Mouse (Mus musculus): ENCODE data around the gene Vmn1r214. TPM values are rescaled to one million over a fixed set of nuclear protein-coding genes. Genes with fewer than 3 reads are reported as not detected.

The Vmn1r214 gene
- polyA plus RNA-seq (2012; rRNA removed), result not detected in 2 replicates

GRCm38 (mm10) chr13:23030118-23030517, at the start of gene Vmn1r214:
TSS of gene Vmn1r214 (plus strand) at chr13:23030418.
- no peaks in the 10 kb centered on the region for H3K4me1 ChIP-seq (ENCODE audit: control insufficient read depth, insufficient read depth, low read length)
- TF ChIP-seq CTCF (IDR thresholded peaks at IDR 0.05; ENCODE audit: extremely low read depth, insufficient read depth, low read length), result no peak
- no peak for TF ChIP-seq POLR2A (IDR thresholded peaks at IDR 0.05; ENCODE audit: extremely low read depth, insufficient read depth, low read length)
- no peak within 1 kb of the TSS for H3K27ac ChIP-seq (ENCODE audit: insufficient read depth, low read length)
- H3K4me3 ChIP-seq (ENCODE audit: insufficient read depth, low read length), result no peak within 1 kb of the TSS

GRCm38 (mm10) chr13:22990214-22990891, 39.9 kb upstream of the Vmn1r214 start:
- Histone ChIP-seq H3K4me1 (ENCODE audit: control insufficient read depth, insufficient read depth, low read length) (no peaks in the 10 kb centered on the region), H3K27ac (ENCODE audit: insufficient read depth, low read length) (no peak overlapping the region), H3K4me3 (ENCODE audit: insufficient read depth, low read length) (no peak overlapping the region)
- no peak for TF ChIP-seq CTCF (IDR thresholded peaks at IDR 0.05; ENCODE audit: extremely low read depth, insufficient read depth, low read length)
- no peak for TF ChIP-seq POLR2A (IDR thresholded peaks at IDR 0.05; ENCODE audit: extremely low read depth, insufficient read depth, low read length)

GRCm38 (mm10) chr13:22992178-22992700, 38.0 kb upstream of the Vmn1r214 start:
- TF ChIP-seq POLR2A (IDR thresholded peaks at IDR 0.05; ENCODE audit: extremely low read depth, insufficient read depth, low read length), result no peak
- TF ChIP-seq CTCF (IDR thresholded peaks at IDR 0.05; ENCODE audit: extremely low read depth, insufficient read depth, low read length), result no peak
- H3K27ac ChIP-seq (ENCODE audit: insufficient read depth, low read length), result no peak overlapping the region
- no peaks in the 10 kb centered on the region for H3K4me1 ChIP-seq (ENCODE audit: control insufficient read depth, insufficient read depth, low read length)
- no peak overlapping the region for H3K4me3 ChIP-seq (ENCODE audit: insufficient read depth, low read length)

- no peak for TF ChIP-seq POLR2A (IDR thresholded peaks at IDR 0.05; ENCODE audit: extremely low read depth, insufficient read depth, low read length)
- no peak for TF ChIP-seq CTCF (IDR thresholded peaks at IDR 0.05; ENCODE audit: extremely low read depth, insufficient read depth, low read length)
- Histone ChIP-seq H3K4me3 (ENCODE audit: insufficient read depth, low read length) (no peak overlapping the region), H3K27ac (ENCODE audit: insufficient read depth, low read length) (no peak overlapping the region), H3K4me1 (ENCODE audit: control insufficient read depth, insufficient read depth, low read length) (no peaks in the 10 kb centered on the region)
Observed at GRCm38 (mm10) chr13:22992721-22993120, 37.5 kb upstream of the Vmn1r214 start.

GRCm38 (mm10) chr13:23007356-23007755, 22.9 kb upstream of the Vmn1r214 start, which contains the start of gene Vmn1r213:
TSS of gene Vmn1r213 (plus strand) at chr13:23007656.
- no peak within 1 kb of the TSS for H3K4me3 ChIP-seq (ENCODE audit: insufficient read depth, low read length)
- no peaks in the 10 kb centered on the region for H3K4me1 ChIP-seq (ENCODE audit: control insufficient read depth, insufficient read depth, low read length)
- no peak within 1 kb of the TSS for H3K27ac ChIP-seq (ENCODE audit: insufficient read depth, low read length)
- TF ChIP-seq CTCF (IDR thresholded peaks at IDR 0.05; ENCODE audit: extremely low read depth, insufficient read depth, low read length) (no peak), POLR2A (IDR thresholded peaks at IDR 0.05; ENCODE audit: extremely low read depth, insufficient read depth, low read length) (no peak)

- no peak overlapping the region for H3K27ac ChIP-seq (ENCODE audit: insufficient read depth, low read length)
- TF ChIP-seq POLR2A (IDR thresholded peaks at IDR 0.05; ENCODE audit: extremely low read depth, insufficient read depth, low read length) (no peak), CTCF (IDR thresholded peaks at IDR 0.05; ENCODE audit: extremely low read depth, insufficient read depth, low read length) (no peak)
- H3K4me1 ChIP-seq (ENCODE audit: control insufficient read depth, insufficient read depth, low read length), result no peaks in the 10 kb centered on the region
- H3K4me3 ChIP-seq (ENCODE audit: insufficient read depth, low read length), result no peak overlapping the region
Observed at GRCm38 (mm10) chr13:23018158-23018557, 12.1 kb upstream of the Vmn1r214 start.

- TF ChIP-seq CTCF (IDR thresholded peaks at IDR 0.05; ENCODE audit: extremely low read depth, insufficient read depth, low read length), result no peak
- TF ChIP-seq POLR2A (IDR thresholded peaks at IDR 0.05; ENCODE audit: extremely low read depth, insufficient read depth, low read length), result no peak
- no peak overlapping the region for H3K27ac ChIP-seq (ENCODE audit: insufficient read depth, low read length)
- H3K4me1 ChIP-seq (ENCODE audit: control insufficient read depth, insufficient read depth, low read length), result no peaks in the 10 kb centered on the region
- no peak overlapping the region for H3K4me3 ChIP-seq (ENCODE audit: insufficient read depth, low read length)
Observed at GRCm38 (mm10) chr13:23024812-23025211, 5.4 kb upstream of the Vmn1r214 start.

- TF ChIP-seq CTCF (IDR thresholded peaks at IDR 0.05; ENCODE audit: extremely low read depth, insufficient read depth, low read length), result 0 out of 2 replicates have a peak, but pooled peaks have one; percentile 1
- no peak for TF ChIP-seq POLR2A (IDR thresholded peaks at IDR 0.05; ENCODE audit: extremely low read depth, insufficient read depth, low read length)
Observed at GRCm38 (mm10) chr13:23057778-23058177, 27.6 kb downstream of the Vmn1r214 start.

GRCm38 (mm10) chr13:23067725-23068124, 37.5 kb downstream of the Vmn1r214 start, which contains the start of gene Vmn1r215:
TSS of gene Vmn1r215 (plus strand) at chr13:23068025.
- Histone ChIP-seq H3K4me3 (ENCODE audit: insufficient read depth, low read length) (no peak within 1 kb of the TSS), H3K27ac (ENCODE audit: insufficient read depth, low read length) (no peak within 1 kb of the TSS), H3K4me1 (ENCODE audit: control insufficient read depth, insufficient read depth, low read length) (no peaks in the 10 kb centered on the region)
- TF ChIP-seq CTCF (IDR thresholded peaks at IDR 0.05; ENCODE audit: extremely low read depth, insufficient read depth, low read length) (no peak), POLR2A (IDR thresholded peaks at IDR 0.05; ENCODE audit: extremely low read depth, insufficient read depth, low read length) (no peak)

More at GRCm38 (mm10) chr13:23057778-23058177, 27.6 kb downstream of the Vmn1r214 start:
- no peak overlapping the region for H3K27ac ChIP-seq (ENCODE audit: insufficient read depth, low read length)
- H3K4me3 ChIP-seq (ENCODE audit: insufficient read depth, low read length), result no peak overlapping the region
- H3K4me1 ChIP-seq (ENCODE audit: control insufficient read depth, insufficient read depth, low read length), result no peaks in the 10 kb centered on the region

- H3K4me3 ChIP-seq (ENCODE audit: insufficient read depth, low read length), result no peak overlapping the region
- no peaks in the 10 kb centered on the region for H3K4me1 ChIP-seq (ENCODE audit: control insufficient read depth, insufficient read depth, low read length)
- H3K27ac ChIP-seq (ENCODE audit: insufficient read depth, low read length), result no peak overlapping the region
- TF ChIP-seq CTCF (IDR thresholded peaks at IDR 0.05; ENCODE audit: extremely low read depth, insufficient read depth, low read length), result no peak
- TF ChIP-seq POLR2A (IDR thresholded peaks at IDR 0.05; ENCODE audit: extremely low read depth, insufficient read depth, low read length), result no peak
Observed at GRCm38 (mm10) chr13:23069312-23069711, 39.1 kb downstream of the Vmn1r214 start.

Other genes with a start within 250 kb of the Vmn1r214 start
- gene Vmn1r209, start 220.7 kb upstream of the Vmn1r214 start, polyA plus RNA-seq (2012; rRNA removed), result not detected in 2 replicates
- not detected in 2 replicates for gene Vmn1r210, start 199.1 kb upstream of the Vmn1r214 start, polyA plus RNA-seq (2012; rRNA removed)
- not detected in 2 replicates for gene Vmn1r211, start 172.9 kb upstream of the Vmn1r214 start, polyA plus RNA-seq (2012; rRNA removed)
- gene Vmn1r212, start 146.2 kb upstream of the Vmn1r214 start, polyA plus RNA-seq (2012; rRNA removed), result not detected in 2 replicates
- gene Vmn1r213, start 22.8 kb upstream of the Vmn1r214 start, polyA plus RNA-seq (2012; rRNA removed), result not detected in 2 replicates
- not detected in 2 replicates for gene Vmn1r215, start 37.6 kb downstream of the Vmn1r214 start, polyA plus RNA-seq (2012; rRNA removed)
- not detected in 2 replicates for gene Vmn1r217, start 87.8 kb downstream of the Vmn1r214 start, polyA plus RNA-seq (2012; rRNA removed)
- gene Vmn1r218, start 102.7 kb downstream of the Vmn1r214 start, polyA plus RNA-seq (2012; rRNA removed), result not detected in 2 replicates
- not detected in 2 replicates for gene Vmn1r219, start 128.9 kb downstream of the Vmn1r214 start, polyA plus RNA-seq (2012; rRNA removed)
- gene Vmn1r220, start 157.6 kb downstream of the Vmn1r214 start, polyA plus RNA-seq (2012; rRNA removed), result not detected in 2 replicates
- not detected in 2 replicates for gene Vmn1r221, start 183.7 kb downstream of the Vmn1r214 start, polyA plus RNA-seq (2012; rRNA removed)
- not detected in 2 replicates for gene Vmn1r222, start 205.5 kb downstream of the Vmn1r214 start, polyA plus RNA-seq (2012; rRNA removed)
- gene Vmn1r223, start 216.7 kb downstream of the Vmn1r214 start, polyA plus RNA-seq (2012; rRNA removed), result not detected in 2 replicates

Measured in cortical plate, adult 2 months (tissue).